Mouse (Mus musculus): ENCODE measurements around the gene Tnn.

DNA sequence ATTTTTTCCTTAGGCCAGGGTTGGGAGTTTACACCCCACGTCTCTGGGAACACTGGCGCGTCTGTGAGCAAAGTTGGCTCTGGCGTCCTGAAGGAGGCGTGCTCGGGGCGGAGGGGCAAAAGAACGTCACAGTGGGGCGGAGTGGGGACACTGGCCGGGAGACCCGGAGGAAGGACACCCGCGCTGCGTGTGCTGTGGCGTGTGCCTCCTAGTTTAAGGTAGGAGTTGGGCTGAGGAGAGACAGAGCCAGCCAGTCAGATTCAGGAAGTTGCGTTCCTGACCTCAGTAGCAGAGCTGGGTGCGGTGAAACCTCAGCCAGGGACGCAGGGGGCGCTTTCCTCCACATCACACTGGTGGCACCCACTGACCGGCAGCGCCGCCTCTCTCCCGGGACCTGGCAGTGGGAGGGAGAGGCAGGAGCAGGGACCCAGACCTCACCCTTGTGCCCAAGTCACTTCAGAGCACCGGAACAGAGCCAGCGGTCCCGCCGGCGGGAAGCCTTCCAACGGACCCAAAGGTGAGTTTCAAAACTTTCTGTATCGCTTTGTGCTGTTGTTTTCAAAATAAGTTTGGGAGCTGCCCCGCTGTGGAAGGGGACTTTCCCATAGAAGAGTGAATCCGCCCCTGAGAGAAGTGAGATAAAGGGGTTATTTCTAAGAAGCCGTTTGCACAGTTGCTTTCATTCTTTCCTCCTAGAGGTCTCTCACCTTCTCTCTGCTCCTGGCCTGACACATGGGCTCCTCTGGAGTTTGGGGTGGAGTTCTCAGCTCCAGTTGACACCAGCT is 109.0 kb downstream of the Tnn start, which contains the start of gene 4930523C07Rik:
- TF ChIP-seq MAFK (IDR thresholded peaks at IDR 0.05; ENCODE audit: insufficient read depth, low read depth, low read length) (no peak), ZNF384 (IDR thresholded peaks at IDR 0.05; ENCODE audit: low read depth, low read length) (no peak), ZC3H11A (IDR thresholded peaks at IDR 0.05; ENCODE audit: borderline replicate concordance, low read depth, low read length) (no peak), CHD2 (IDR thresholded peaks at IDR 0.05; ENCODE audit: low read depth, low read length) (no peak)
